Comparison of ENCODE assay signal across 26 mouse cellular contexts in the genomic region with DNA sequence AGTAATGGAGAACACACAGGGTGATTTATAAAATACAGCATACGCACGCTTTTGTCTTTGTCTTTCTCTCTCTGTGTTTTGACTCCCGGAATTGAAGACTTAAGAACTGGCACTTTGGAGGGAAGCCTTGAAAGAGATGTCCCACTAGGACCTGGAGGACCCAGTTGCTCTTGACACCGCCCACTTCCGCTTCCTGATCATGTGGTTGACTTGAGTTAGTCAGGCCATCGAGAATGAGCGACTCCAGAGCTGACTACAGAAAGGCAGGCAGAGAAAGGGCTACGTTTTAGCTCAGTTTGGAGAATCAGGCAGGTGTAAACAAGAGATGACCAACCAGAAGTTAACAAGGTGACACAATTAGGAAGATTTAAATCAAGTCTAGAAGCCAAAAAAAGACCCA. TPM values are rescaled to one million over a fixed set of nuclear protein-coding genes. Genes with fewer than 3 reads are reported as not detected.
DNase-seq lines count a peak whose midpoint lies in the region; ATAC-seq and TF ChIP-seq lines count a peak whose summit lies in the region.
"Had no signal": no experiment of that assay in that cellular context is flagged by ENCODE, and none has a peak within 500 bp of the region (broad histone marks: within the 10 kb centered on the region; RNA-seq: fewer than 3 reads in every experiment).

No protein-coding gene starts in this region.

- no peak overlapping the region for H3K9ac ChIP-seq in liver, adult 2 months (ENCODE audit: low read depth, low read length)
- no peak overlapping the region for H3K9ac ChIP-seq in liver, embryonic 12.5 days
- H3K9ac ChIP-seq in liver, postnatal 0 days (replicated peaks), result no peak overlapping the region
- no peak overlapping the region for H3K9ac ChIP-seq in kidney, embryonic 16.5 days (replicated peaks; ENCODE audit: low read length)
- H3K9ac ChIP-seq: embryonic facial prominence, embryonic 12.5 days; forebrain, embryonic 13.5 days; heart, embryonic 13.5 days; limb, embryonic 13.5 days; midbrain, embryonic 15.5 days had no signal

- H3K4me1 ChIP-seq in liver, adult 2 months (ENCODE audit: control insufficient read depth, insufficient read depth, low read length), result peaks cover 2% of the 10 kb centered on the region
- H3K4me1 ChIP-seq in liver, embryonic 12.5 days, result peaks cover 32% of the 10 kb centered on the region
- peaks cover 4% of the 10 kb centered on the region; the same call in 1 of the 2 replicates for H3K4me1 ChIP-seq in liver, postnatal 0 days (ENCODE audit: insufficient read depth)
- 0 out of 2 replicates have a peak, but pooled peaks cover 2% of the 10 kb centered on the region for H3K4me1 ChIP-seq in kidney, embryonic 16.5 days (ENCODE audit: insufficient read depth, low read length)
- H3K4me1 ChIP-seq: embryonic facial prominence, embryonic 12.5 days; limb, embryonic 13.5 days had no signal

- no peaks in the 10 kb centered on the region for H3K27me3 ChIP-seq in liver, adult 2 months (ENCODE audit: control insufficient read depth, insufficient read depth, low read length)
- H3K27me3 ChIP-seq in liver, embryonic 12.5 days (replicated peaks), result no peaks in the 10 kb centered on the region
- no peaks in the 10 kb centered on the region for H3K27me3 ChIP-seq in liver, postnatal 0 days (ENCODE audit: insufficient read depth, low read length)
- H3K27me3 ChIP-seq in kidney, embryonic 16.5 days (ENCODE audit: insufficient read depth, low read length), result no peaks in the 10 kb centered on the region
- H3K27me3 ChIP-seq: embryonic facial prominence, embryonic 12.5 days; forebrain, embryonic 13.5 days; heart, embryonic 13.5 days; midbrain, embryonic 15.5 days had no signal

- no peaks in the 10 kb centered on the region for H3K9me3 ChIP-seq in liver, embryonic 12.5 days (replicated peaks)
- no peaks in the 10 kb centered on the region for H3K9me3 ChIP-seq in liver, postnatal 0 days (ENCODE audit: low read length)
- H3K9me3 ChIP-seq in kidney, embryonic 16.5 days (ENCODE audit: low read length), result no peaks in the 10 kb centered on the region
- H3K9me3 ChIP-seq: embryonic facial prominence, embryonic 12.5 days; forebrain, embryonic 13.5 days; heart, embryonic 13.5 days; limb, embryonic 13.5 days; midbrain, embryonic 15.5 days had no signal

- no peaks in the 10 kb centered on the region for H3K79me2 ChIP-seq in liver, adult 2 months (ENCODE audit: control insufficient read depth, insufficient read depth, low read length)

- peak; percentile 17 for DNase-seq in liver, adult 2 months (ENCODE audit: extremely low read depth, low read depth, low spot score)
- DNase-seq in MEL-GATA-1-ER (ENCODE audit: extremely low read depth, low read depth), result peak; percentile 62
- DNase-seq in liver, postnatal 0 days, result peak; percentile 23
- DNase-seq in spleen, adult 18-20 months, result no peak
- DNase-seq in kidney, postnatal 4 days, result no peak
- DNase-seq: cerebellum, adult 11-12 months; cerebellum, postnatal 25 days; gastrocnemius, adult 2 months; heart, adult 18-20 months; heart, postnatal 14 days; kidney, adult 9 months; kidney, postnatal 25 days; lung, adult 2 months; lung, postnatal 14 days; right cerebral cortex, postnatal 4 days had no signal

- H3K36me3 ChIP-seq in liver, adult 2 months (ENCODE audit: control insufficient read depth, insufficient read depth, low read length), result no peaks in the 10 kb centered on the region
- H3K36me3 ChIP-seq in liver, embryonic 12.5 days, result no peaks in the 10 kb centered on the region
- H3K36me3 ChIP-seq in liver, postnatal 0 days (replicated peaks; ENCODE audit: insufficient read depth, low read length), result no peaks in the 10 kb centered on the region
- no peaks in the 10 kb centered on the region for H3K36me3 ChIP-seq in kidney, embryonic 16.5 days (ENCODE audit: insufficient read depth, low read length)
- H3K36me3 ChIP-seq: embryonic facial prominence, embryonic 12.5 days; heart, embryonic 13.5 days; limb, embryonic 13.5 days; midbrain, embryonic 15.5 days had no signal

- H3K4me3 ChIP-seq in liver, adult 2 months (ENCODE audit: insufficient read depth, low read depth, low read length), result no peak overlapping the region
- H3K4me3 ChIP-seq in liver, embryonic 12.5 days, result no peak overlapping the region
- no peak overlapping the region for H3K4me3 ChIP-seq in liver, postnatal 0 days (ENCODE audit: low read depth, low read length)
- no peak overlapping the region for H3K4me3 ChIP-seq in kidney, embryonic 16.5 days (ENCODE audit: low read length)
- H3K4me3 ChIP-seq: embryonic facial prominence, embryonic 12.5 days; erythroblast, embryonic 14.5 days; forebrain, embryonic 13.5 days; gastrocnemius, adult 2 months; heart, embryonic 13.5 days; limb, embryonic 13.5 days; midbrain, embryonic 15.5 days; myocyte had no signal

- ATAC-seq in liver, embryonic 12.5 days, result no peak
- no peak for ATAC-seq in liver, postnatal 0 days
- ATAC-seq in kidney, embryonic 16.5 days (ENCODE audit: low FRiP score, low TSS enrichment), result no peak
- ATAC-seq: forebrain, embryonic 13.5 days; hindbrain, postnatal 0 days; intestine, embryonic 16.5 days; midbrain, embryonic 15.5 days had no signal

- H3K4me2 ChIP-seq in liver, embryonic 12.5 days, result no peak overlapping the region
- H3K4me2 ChIP-seq in liver, postnatal 0 days (ENCODE audit: low read depth, low read length), result no peak overlapping the region
- no peak overlapping the region for H3K4me2 ChIP-seq in kidney, embryonic 16.5 days (replicated peaks; ENCODE audit: low read depth, low read length)
- H3K4me2 ChIP-seq: embryonic facial prominence, embryonic 12.5 days; forebrain, embryonic 13.5 days; heart, embryonic 13.5 days; limb, embryonic 13.5 days; midbrain, embryonic 15.5 days had no signal

- TF ChIP-seq POLR2A in liver, adult 2 months (IDR thresholded peaks at IDR 0.05; ENCODE audit: extremely low read depth, insufficient read depth, low read length), result no peak

- no peak for TF ChIP-seq EP300 in liver, postnatal 0 days (IDR thresholded peaks at IDR 0.05; ENCODE audit: low read depth)

- 78% methylated on average over 8 of the region's 8 CpGs for WGBS in liver, adult 2 months
- 60% methylated on average over 8 of the region's 8 CpGs for WGBS in liver, embryonic 12.5 days (ENCODE audit: insufficient replicate concordance)
- WGBS in liver, postnatal 0 days (ENCODE audit: insufficient replicate concordance), result 63% methylated on average over 8 of the region's 8 CpGs
- 86% methylated on average over 8 of the region's 8 CpGs for WGBS in kidney, embryonic 16.5 days

- H3K27ac ChIP-seq in liver, adult 2 months (replicated peaks; ENCODE audit: insufficient read depth, low read depth, low read length), result no peak overlapping the region
- H3K27ac ChIP-seq in liver, embryonic 12.5 days, result no peak overlapping the region
- H3K27ac ChIP-seq in liver, postnatal 0 days (ENCODE audit: low read depth), result no peak overlapping the region
- H3K27ac ChIP-seq in kidney, embryonic 16.5 days (ENCODE audit: low read length), result no peak overlapping the region
- H3K27ac ChIP-seq: embryonic facial prominence, embryonic 12.5 days; gastrocnemius, adult 2 months; heart, embryonic 13.5 days; hindbrain, postnatal 0 days; limb, embryonic 13.5 days; midbrain, embryonic 15.5 days had no signal

- TF ChIP-seq CTCF in liver, adult 2 months (IDR thresholded peaks at IDR 0.05; ENCODE audit: low read depth, low read length), result no peak
- no peak for TF ChIP-seq CTCF in liver, postnatal 0 days (IDR thresholded peaks at IDR 0.05; ENCODE audit: low read depth)

RNA-seq across cellular contexts. Expression of gene Slc30a5, which starts 40.3 kb away (rescaled TPM):
- total RNA-seq in liver, adult 2 months (2014; rRNA removed), result 36.0 and 38.1 TPM in 2 replicates
- 14.5 and 15.6 TPM in 2 replicates for polyA plus RNA-seq in liver, adult 2 months (2012; rRNA removed)
- 40.8 and 45.1 TPM in 2 replicates for polyA plus RNA-seq in liver, embryonic 12.5 days (2016; fragmentation: Nextera tagmentation; extraction: Ambion mirVana)
- 18.8 and 18.9 TPM in 2 replicates for polyA plus RNA-seq in liver, postnatal 0 days (2015; fragmentation: Nextera tagmentation; extraction: Ambion mirVana)
- 54.9 and 55.5 TPM in 2 replicates for polyA plus RNA-seq in kidney, embryonic 16.5 days (2015; fragmentation: Nextera tagmentation; extraction: Ambion mirVana)

Comparison
In these comparisons a context has a peak if more than half of its experiments do, and no peak if none do; other contexts are left out.
1. DNase-seq: peak in liver, adult 2 months (single experiment), MEL-GATA-1-ER (single experiment) and liver, postnatal 0 days (single experiment); none in spleen, adult 18-20 months (0 of 2) and kidney, postnatal 4 days (0 of 2).